Mouse (Mus musculus): ENCODE measurements at regions not wholly inside any gene's neighbourhood (a gene's known extent, or its start where the extent isn't known, plus 50 kb on each side); places are given as distances from the start of the nearest gene placed in this dataset.

- TF ChIP-seq CTCF (IDR thresholded peaks at IDR 0.05) = no peak
- TF ChIP-seq EP300 (IDR thresholded peaks at IDR 0.05) = no peak
Observed at GRCm38 (mm10) chr6:84514623-84515022, 79.1 kb downstream of the Cyp26b1 start.

Data from lung, postnatal 0 days (tissue).